Mouse (Mus musculus): ENCODE measurements around the gene Paqr9. TPM values are rescaled to one million over a fixed set of nuclear protein-coding genes. Genes with fewer than 3 reads are reported as not detected.
A peak's percentile ranks its signal among the peaks of the same experiment; 100 is the strongest.

The Paqr9 gene
- polyA plus RNA-seq, 1 experiment from 2014 or later, result 0.29 TPM

DNA sequence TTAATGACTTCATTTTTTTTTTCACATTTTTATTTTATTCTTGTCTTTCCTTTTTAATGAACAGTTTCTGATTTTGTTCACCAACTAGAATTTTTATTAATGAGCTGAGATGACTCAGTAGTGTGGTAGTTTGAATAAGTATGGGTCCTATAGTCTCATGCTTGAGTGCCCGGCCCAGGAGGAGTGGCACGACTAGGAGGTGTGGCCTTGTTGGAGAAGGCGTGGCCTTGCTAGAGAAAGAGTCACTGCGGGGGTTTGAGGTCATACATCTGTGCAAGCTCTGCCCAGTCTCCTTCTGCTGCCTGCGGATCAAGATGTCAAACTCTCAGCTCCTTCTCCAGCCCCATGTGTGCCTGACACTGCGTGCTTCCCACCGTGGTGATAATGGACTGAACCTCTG lies 28.6 kb downstream of the Paqr9 start:
- 90% methylated on average over 7 of the region's 7 CpGs for WGBS
- no peak overlapping the region for H3K9ac ChIP-seq (replicated peaks; ENCODE audit: low read length)
- DNase-seq (ENCODE audit: low spot score), result no peak
- H3K4me1 ChIP-seq (ENCODE audit: control insufficient read depth, insufficient read depth, low read length), result no peaks in the 10 kb centered on the region
- no peak overlapping the region for H3K4me2 ChIP-seq (ENCODE audit: low read depth, low read length)
- no peaks in the 10 kb centered on the region for H3K36me3 ChIP-seq (replicated peaks; ENCODE audit: control insufficient read depth, insufficient read depth, low read depth, low read length)
- ATAC-seq (replicated peaks; ENCODE audit: insufficient number of reproducible peaks, low FRiP score, low TSS enrichment, low read depth), result no peak
- H3K27ac ChIP-seq (replicated peaks; ENCODE audit: low read depth, low read length), result no peak overlapping the region
- no peaks in the 10 kb centered on the region for H3K9me3 ChIP-seq (replicated peaks; ENCODE audit: control insufficient read depth, low read length)
- no peak overlapping the region for H3K4me3 ChIP-seq (ENCODE audit: low read depth, low read length)
- no peaks in the 10 kb centered on the region for H3K27me3 ChIP-seq (ENCODE audit: control insufficient read depth, insufficient read depth, low read length)

DNA sequence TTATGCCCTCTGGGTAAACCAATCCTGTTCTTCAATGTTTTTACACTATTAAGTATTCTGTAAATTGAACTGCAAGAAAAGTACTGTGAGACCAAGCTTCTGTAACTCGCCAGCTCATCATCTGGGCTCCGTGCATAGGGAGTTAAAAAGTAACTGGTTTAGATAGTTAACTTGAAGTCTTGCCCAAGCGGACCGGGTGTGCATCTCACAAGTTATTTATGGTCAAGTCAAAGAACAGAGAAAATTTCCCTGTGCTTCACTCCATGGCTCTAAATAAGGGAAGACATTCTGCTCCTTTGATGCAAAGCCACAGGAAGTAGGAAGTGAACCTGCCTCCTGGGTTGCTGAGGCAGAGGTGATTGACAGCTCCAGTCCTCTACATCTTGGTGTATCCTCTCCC lies 34.8 kb downstream of the Paqr9 start:
- no peak for DNase-seq (ENCODE audit: low spot score)
- no peaks in the 10 kb centered on the region for H3K27me3 ChIP-seq (ENCODE audit: control insufficient read depth, insufficient read depth, low read length)
- no peak overlapping the region for H3K4me3 ChIP-seq (ENCODE audit: low read depth, low read length)
- no peak for ATAC-seq (replicated peaks; ENCODE audit: insufficient number of reproducible peaks, low FRiP score, low TSS enrichment, low read depth)
- no peak overlapping the region for H3K9ac ChIP-seq (replicated peaks; ENCODE audit: low read length)
- H3K4me2 ChIP-seq (ENCODE audit: low read depth, low read length), result no peak overlapping the region
- H3K9me3 ChIP-seq (replicated peaks; ENCODE audit: control insufficient read depth, low read length), result no peaks in the 10 kb centered on the region
- no peaks in the 10 kb centered on the region for H3K4me1 ChIP-seq (ENCODE audit: control insufficient read depth, insufficient read depth, low read length)
- H3K27ac ChIP-seq (replicated peaks; ENCODE audit: low read depth, low read length), result no peak overlapping the region
- WGBS, result 87% methylated on average over 4 of the region's 4 CpGs
- no peaks in the 10 kb centered on the region for H3K36me3 ChIP-seq (replicated peaks; ENCODE audit: control insufficient read depth, insufficient read depth, low read depth, low read length)

DNA sequence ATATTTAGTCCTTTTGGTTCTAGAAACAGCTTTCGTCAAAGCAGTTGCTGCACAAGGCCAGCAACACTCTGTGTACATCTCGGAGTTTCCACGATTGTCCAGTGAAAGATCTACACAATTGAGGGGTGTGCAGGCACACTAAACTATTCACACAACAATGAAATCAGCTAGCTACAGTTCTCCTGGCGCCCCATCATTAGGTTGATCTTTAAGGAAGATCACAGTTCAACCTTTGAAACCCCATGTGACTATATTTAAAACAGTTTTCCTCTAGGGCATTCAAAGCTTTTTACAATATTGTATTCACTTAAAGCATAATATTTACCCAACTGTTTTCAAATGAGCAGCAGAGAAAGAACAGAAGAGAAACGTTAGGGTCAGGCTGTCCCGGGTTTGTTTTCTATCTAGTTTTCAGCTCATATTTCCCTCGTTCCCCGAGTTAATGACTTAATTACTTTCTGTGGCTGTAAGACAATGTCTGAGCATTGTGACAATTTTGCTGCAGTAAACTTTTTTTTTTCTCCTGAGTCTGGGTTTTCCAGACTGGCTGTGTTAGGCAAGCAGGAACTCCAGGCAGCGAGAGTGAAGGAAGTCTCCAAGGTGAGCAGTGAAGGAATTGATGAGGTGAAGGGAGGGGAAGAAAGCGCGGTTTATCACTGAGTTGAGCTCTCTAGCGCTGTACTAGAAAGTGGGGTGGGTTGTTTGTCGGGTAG lies 38.2 kb downstream of the Paqr9 start:
- WGBS, result 38% methylated on average over 13 of the region's 13 CpGs
- no peak for ATAC-seq (replicated peaks; ENCODE audit: insufficient number of reproducible peaks, low FRiP score, low TSS enrichment, low read depth)
- no peak overlapping the region for H3K4me2 ChIP-seq (ENCODE audit: low read depth, low read length)

DNA sequence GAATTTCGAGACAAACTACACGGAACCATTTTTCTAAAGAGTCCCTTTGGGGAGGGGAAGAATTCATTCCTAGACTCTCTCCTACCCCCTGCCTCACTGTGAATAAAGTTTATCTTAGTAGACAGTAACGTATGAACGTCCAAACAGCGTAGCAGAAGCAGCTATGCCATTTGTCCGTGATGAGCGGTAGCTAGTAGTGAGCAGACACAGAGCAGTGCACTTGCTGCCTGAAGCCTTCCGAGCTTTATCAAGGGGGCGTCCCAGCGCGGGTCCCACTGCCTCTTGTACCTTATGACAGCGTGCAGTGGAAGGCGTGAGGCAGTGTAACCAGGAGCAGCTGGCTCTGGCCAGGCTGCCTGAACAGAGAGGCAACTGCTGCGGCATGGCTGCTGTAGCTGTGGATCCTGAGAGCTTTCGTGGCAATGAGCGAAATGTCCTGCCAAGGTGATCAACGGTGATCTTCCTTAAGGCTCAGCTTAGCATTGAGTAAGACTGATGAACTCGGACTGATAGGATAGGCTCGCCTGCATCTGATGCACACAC lies 38.8 kb downstream of the Paqr9 start:
- WGBS, result 55% methylated on average over 19 of the region's 19 CpGs
- Histone ChIP-seq H3K9me3 (replicated peaks; ENCODE audit: control insufficient read depth, low read length) (no peaks in the 10 kb centered on the region), H3K4me2 (ENCODE audit: low read depth, low read length) (no peak overlapping the region), H3K36me3 (replicated peaks; ENCODE audit: control insufficient read depth, insufficient read depth, low read depth, low read length) (no peaks in the 10 kb centered on the region), H3K27me3 (ENCODE audit: control insufficient read depth, insufficient read depth, low read length) (no peaks in the 10 kb centered on the region), H3K4me3 (ENCODE audit: low read depth, low read length) (no peak overlapping the region), H3K9ac (replicated peaks; ENCODE audit: low read length) (no peak overlapping the region), H3K4me1 (ENCODE audit: control insufficient read depth, insufficient read depth, low read length) (no peaks in the 10 kb centered on the region), H3K27ac (replicated peaks; ENCODE audit: low read depth, low read length) (no peak overlapping the region)
- ATAC-seq (replicated peaks; ENCODE audit: insufficient number of reproducible peaks, low FRiP score, low TSS enrichment, low read depth), result no peak
- DNase-seq (ENCODE audit: low spot score), result peak; percentile 33

More for the DNA sequence above, 38.2 kb downstream of the Paqr9 start:
- DNase-seq (ENCODE audit: low spot score), result no peak
- H3K27me3 ChIP-seq (ENCODE audit: control insufficient read depth, insufficient read depth, low read length), result no peaks in the 10 kb centered on the region
- H3K36me3 ChIP-seq (replicated peaks; ENCODE audit: control insufficient read depth, insufficient read depth, low read depth, low read length), result no peaks in the 10 kb centered on the region
- H3K27ac ChIP-seq (replicated peaks; ENCODE audit: low read depth, low read length), result no peak overlapping the region
- H3K4me3 ChIP-seq (ENCODE audit: low read depth, low read length), result no peak overlapping the region
- no peak overlapping the region for H3K9ac ChIP-seq (replicated peaks; ENCODE audit: low read length)
- H3K9me3 ChIP-seq (replicated peaks; ENCODE audit: control insufficient read depth, low read length), result no peaks in the 10 kb centered on the region
- no peaks in the 10 kb centered on the region for H3K4me1 ChIP-seq (ENCODE audit: control insufficient read depth, insufficient read depth, low read length)

DNA sequence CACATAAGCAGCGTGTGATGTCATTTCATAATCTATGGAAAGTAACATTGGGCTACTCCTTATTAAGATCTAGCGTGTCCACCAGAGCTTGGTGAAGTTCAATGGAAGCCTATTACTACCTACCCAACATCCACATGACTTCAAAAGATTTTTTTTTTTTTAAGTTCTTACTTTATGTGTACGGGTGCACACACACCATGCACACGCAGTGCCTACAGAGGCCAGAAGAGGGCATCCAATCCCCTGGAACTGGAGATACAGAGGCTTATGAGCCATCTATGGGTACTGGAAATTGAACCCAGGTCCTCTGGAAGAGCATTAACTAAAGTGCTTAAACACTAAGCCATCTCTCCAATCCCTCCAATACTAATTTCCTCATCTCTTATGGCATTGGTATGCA lies 39.9 kb downstream of the Paqr9 start:
- no peak for ATAC-seq (replicated peaks; ENCODE audit: insufficient number of reproducible peaks, low FRiP score, low TSS enrichment, low read depth)
- 77% methylated on average over 4 of the region's 4 CpGs for WGBS
- H3K4me1 ChIP-seq (ENCODE audit: control insufficient read depth, insufficient read depth, low read length), result no peaks in the 10 kb centered on the region
- no peaks in the 10 kb centered on the region for H3K27me3 ChIP-seq (ENCODE audit: control insufficient read depth, insufficient read depth, low read length)
- no peak overlapping the region for H3K27ac ChIP-seq (replicated peaks; ENCODE audit: low read depth, low read length)
- no peak for DNase-seq (ENCODE audit: low spot score)
- no peak overlapping the region for H3K4me2 ChIP-seq (ENCODE audit: low read depth, low read length)
- no peak overlapping the region for H3K9ac ChIP-seq (replicated peaks; ENCODE audit: low read length)
- H3K4me3 ChIP-seq (ENCODE audit: low read depth, low read length), result no peak overlapping the region
- H3K36me3 ChIP-seq (replicated peaks; ENCODE audit: control insufficient read depth, insufficient read depth, low read depth, low read length), result no peaks in the 10 kb centered on the region
- H3K9me3 ChIP-seq (replicated peaks; ENCODE audit: control insufficient read depth, low read length), result no peaks in the 10 kb centered on the region

DNA sequence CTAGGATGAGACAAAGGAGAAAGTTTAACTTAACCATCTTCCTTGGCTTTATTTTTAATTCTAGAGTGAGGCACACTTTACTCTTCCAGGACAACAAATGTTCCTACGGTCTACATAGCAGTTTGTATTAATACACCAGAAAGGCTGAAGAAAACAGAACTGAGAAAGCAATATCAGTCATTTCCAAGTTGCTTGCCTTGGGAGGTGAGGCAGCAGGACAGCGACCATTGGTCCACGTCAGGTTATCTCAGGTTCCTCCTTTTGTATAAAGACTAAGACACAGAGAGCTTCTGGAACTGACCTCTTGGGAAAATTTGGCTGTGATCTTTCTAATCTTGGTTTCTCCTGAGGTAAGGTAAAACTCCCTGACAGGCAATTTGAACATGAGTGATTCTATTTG lies 43.4 kb downstream of the Paqr9 start:
- no peak overlapping the region for H3K4me2 ChIP-seq (ENCODE audit: low read depth, low read length)
- no peaks in the 10 kb centered on the region for H3K9me3 ChIP-seq (replicated peaks; ENCODE audit: control insufficient read depth, low read length)
- DNase-seq (ENCODE audit: low spot score) (no peak), ATAC-seq (replicated peaks; ENCODE audit: insufficient number of reproducible peaks, low FRiP score, low TSS enrichment, low read depth) (no peak)
- no peak overlapping the region for H3K27ac ChIP-seq (replicated peaks; ENCODE audit: low read depth, low read length)
- WGBS, result 85% methylated on average over 3 of the region's 3 CpGs
- H3K27me3 ChIP-seq (ENCODE audit: control insufficient read depth, insufficient read depth, low read length), result no peaks in the 10 kb centered on the region
- H3K4me1 ChIP-seq (ENCODE audit: control insufficient read depth, insufficient read depth, low read length), result no peaks in the 10 kb centered on the region
- H3K9ac ChIP-seq (replicated peaks; ENCODE audit: low read length), result no peak overlapping the region
- H3K36me3 ChIP-seq (replicated peaks; ENCODE audit: control insufficient read depth, insufficient read depth, low read depth, low read length), result no peaks in the 10 kb centered on the region
- H3K4me3 ChIP-seq (ENCODE audit: low read depth, low read length), result no peak overlapping the region

DNA sequence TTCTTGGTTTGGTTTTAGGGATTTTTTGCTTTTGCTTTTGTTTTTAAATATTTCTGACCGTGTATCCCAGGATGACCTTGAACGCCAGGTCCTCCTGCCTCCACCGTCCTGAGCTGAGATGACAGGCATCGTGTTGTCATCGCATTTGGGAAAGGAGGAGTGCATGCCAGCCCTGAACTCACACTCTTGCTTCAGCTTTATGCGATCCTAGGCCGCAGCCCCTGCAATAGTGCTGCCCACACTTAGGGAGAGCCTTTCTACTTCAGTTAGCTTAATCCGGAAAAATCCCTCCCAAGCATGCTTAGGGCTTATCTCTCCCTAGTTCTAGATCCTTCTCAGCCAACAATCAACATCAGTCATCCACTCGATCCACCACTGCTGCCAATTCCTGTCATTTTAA lies 43.9 kb downstream of the Paqr9 start:
- Histone ChIP-seq H3K27ac (replicated peaks; ENCODE audit: low read depth, low read length) (no peak overlapping the region), H3K9me3 (replicated peaks; ENCODE audit: control insufficient read depth, low read length) (no peaks in the 10 kb centered on the region), H3K4me3 (ENCODE audit: low read depth, low read length) (no peak overlapping the region), H3K9ac (replicated peaks; ENCODE audit: low read length) (no peak overlapping the region), H3K36me3 (replicated peaks; ENCODE audit: control insufficient read depth, insufficient read depth, low read depth, low read length) (no peaks in the 10 kb centered on the region), H3K4me1 (ENCODE audit: control insufficient read depth, insufficient read depth, low read length) (no peaks in the 10 kb centered on the region), H3K4me2 (ENCODE audit: low read depth, low read length) (no peak overlapping the region), H3K27me3 (ENCODE audit: control insufficient read depth, insufficient read depth, low read length) (no peaks in the 10 kb centered on the region)
- 85% methylated on average over 9 of the region's 9 CpGs for WGBS
- no peak for ATAC-seq (replicated peaks; ENCODE audit: insufficient number of reproducible peaks, low FRiP score, low TSS enrichment, low read depth)
- DNase-seq (ENCODE audit: low spot score), result no peak

DNA sequence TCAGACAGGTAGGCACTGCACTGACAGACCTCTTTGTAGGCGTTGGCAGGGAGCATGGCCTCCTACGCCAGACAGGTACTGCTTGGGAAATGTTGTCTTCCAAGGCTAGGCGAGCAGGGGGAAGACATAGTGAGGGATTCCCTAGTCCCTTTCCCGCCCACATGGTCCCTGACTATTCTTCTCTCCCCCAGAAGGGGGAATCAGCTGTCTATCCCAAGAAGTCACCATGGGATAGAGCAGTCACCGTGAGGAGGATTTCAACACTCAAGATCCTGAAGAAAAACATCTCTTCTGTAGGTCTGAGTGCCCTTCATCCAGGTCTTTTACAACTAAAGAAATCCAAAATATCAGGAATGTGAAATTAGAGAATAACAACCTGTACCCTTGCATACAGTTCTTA lies 47.7 kb downstream of the Paqr9 start:
- Histone ChIP-seq H3K27me3 (ENCODE audit: control insufficient read depth, insufficient read depth, low read length) (no peaks in the 10 kb centered on the region), H3K4me1 (ENCODE audit: control insufficient read depth, insufficient read depth, low read length) (no peaks in the 10 kb centered on the region), H3K4me3 (ENCODE audit: low read depth, low read length) (no peak overlapping the region), H3K4me2 (ENCODE audit: low read depth, low read length) (no peak overlapping the region), H3K9me3 (replicated peaks; ENCODE audit: control insufficient read depth, low read length) (no peaks in the 10 kb centered on the region), H3K36me3 (replicated peaks; ENCODE audit: control insufficient read depth, insufficient read depth, low read depth, low read length) (no peaks in the 10 kb centered on the region), H3K9ac (replicated peaks; ENCODE audit: low read length) (no peak overlapping the region), H3K27ac (replicated peaks; ENCODE audit: low read depth, low read length) (no peak overlapping the region)
- WGBS, result 66% methylated on average over 5 of the region's 5 CpGs
- ATAC-seq (replicated peaks; ENCODE audit: insufficient number of reproducible peaks, low FRiP score, low TSS enrichment, low read depth), result no peak
- no peak for DNase-seq (ENCODE audit: low spot score)
